Mouse (Mus musculus) common myeloid progenitor, adult 5-6 weeks (primary cell): ENCODE measurements at regions not wholly inside any gene's neighbourhood (a gene's known extent, or its start where the extent isn't known, plus 50 kb on each side); places are given as distances from the start of the nearest gene placed in this dataset.
A peak's percentile ranks its signal among the peaks of the same experiment; 100 is the strongest.
"Not testable (repeated sequence)": the region's sequence is repeated elsewhere in the genome, so short reads cannot be mapped to it uniquely, and the experiment has no call there.

ENCODE experiments used
- ATAC-seq: replicated peaks from 2 replicates; pipeline ENCODE4 v1.8.0; 2016; ENCODE audit warnings: low read depth, mild to moderate bottlenecking, moderate TSS enrichment, inconsistent platforms; ENCODE audit not compliant: poor library complexity, severe bottlenecking

- not testable (repeated sequence) for ATAC-seq
These were observed 481.6 kb upstream of the 9530002B09Rik start for GRCm38 (mm10) chr4:122207487-122207886.

DNA sequence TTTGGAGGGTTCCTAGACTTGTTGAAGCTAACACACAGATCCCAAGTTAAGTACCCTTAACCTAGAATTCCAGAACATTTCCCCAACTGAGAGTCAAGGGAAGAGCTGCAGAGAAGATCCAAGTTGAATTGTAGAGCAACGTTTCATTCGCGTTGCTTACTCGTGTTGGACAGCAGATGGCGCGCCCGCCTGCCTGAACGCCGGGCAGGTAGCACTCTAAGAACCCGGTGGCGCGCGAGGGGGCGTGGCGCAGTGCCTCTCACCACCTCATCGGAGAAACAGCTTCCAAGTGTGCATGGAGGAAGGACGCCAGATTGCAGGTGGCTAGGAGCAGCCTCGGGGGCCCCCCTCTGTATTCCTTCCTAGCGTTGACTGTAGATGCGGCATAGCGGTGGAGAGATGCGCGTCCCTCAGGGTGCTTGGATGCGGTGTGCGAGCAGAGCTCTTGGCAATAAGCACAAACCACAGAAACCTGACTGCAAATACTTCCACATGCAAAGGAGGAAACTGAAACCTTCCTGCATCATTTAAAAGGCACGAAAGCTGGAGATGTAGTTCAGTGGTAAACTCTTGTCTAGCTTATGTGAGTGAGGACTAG, 440.8 kb upstream of the 9530002B09Rik start:
- peak; percentile 72 for ATAC-seq
